Mouse (Mus musculus) lung, postnatal 10 days (tissue): Measurements from ENCODE around the gene Cdiptos.

Experiments used
- DNase-seq: peaks from one replicate; pipeline ENCODE4 v3.0.0; 2021

Gene Cdiptos

GRCm38 (mm10) chr7:127013385-127013784, 37.5 kb upstream of the Cdiptos start:
- no peak for DNase-seq

GRCm38 (mm10) chr7:127012845-127013244, 36.9 kb upstream of the Cdiptos start:
- no peak for DNase-seq

- DNase-seq: no peak
Observed at GRCm38 (mm10) chr7:127012374-127012773, 36.5 kb upstream of the Cdiptos start.

- DNase-seq: no peak
Observed at GRCm38 (mm10) chr7:127011717-127012116, 35.8 kb upstream of the Cdiptos start.

- DNase-seq: no peak
Observed at GRCm38 (mm10) chr7:127011051-127011450, 35.2 kb upstream of the Cdiptos start.

GRCm38 (mm10) chr7:127009307-127010085, 33.6 kb upstream of the Cdiptos start:
- DNase-seq: no peak

- peak; percentile 82 for DNase-seq
Observed at GRCm38 (mm10) chr7:127008239-127009019, 32.5 kb upstream of the Cdiptos start.

GRCm38 (mm10) chr7:127007313-127008024, 31.6 kb upstream of the Cdiptos start:
- DNase-seq: no peak

- no peak for DNase-seq
Observed at GRCm38 (mm10) chr7:127004122-127004875, 28.4 kb upstream of the Cdiptos start.

GRCm38 (mm10) chr7:127003620-127004019, 27.7 kb upstream of the Cdiptos start:
- DNase-seq: no peak

- no peak for DNase-seq
Observed at GRCm38 (mm10) chr7:126999568-126999967, 23.7 kb upstream of the Cdiptos start.

GRCm38 (mm10) chr7:126996449-126996848, 20.6 kb upstream of the Cdiptos start:
- DNase-seq: no peak

GRCm38 (mm10) chr7:126988816-126989215, 12.9 kb upstream of the Cdiptos start:
- DNase-seq: no peak

- DNase-seq: peak; percentile 63
Observed at GRCm38 (mm10) chr7:126986319-126986718, 10.4 kb upstream of the Cdiptos start.

GRCm38 (mm10) chr7:126984667-126985444, 9.0 kb upstream of the Cdiptos start:
- DNase-seq: peak; percentile 67

GRCm38 (mm10) chr7:126983113-126983512, 7.2 kb upstream of the Cdiptos start:
- no peak for DNase-seq

- DNase-seq: no peak
Observed at GRCm38 (mm10) chr7:126982054-126982453, 6.2 kb upstream of the Cdiptos start.

GRCm38 (mm10) chr7:126981601-126982000, 5.7 kb upstream of the Cdiptos start:
- no peak for DNase-seq

- no peak for DNase-seq
Observed at GRCm38 (mm10) chr7:126978841-126979240, 2.9 kb upstream of the Cdiptos start.

- DNase-seq: no peak
Observed at GRCm38 (mm10) chr7:126976878-126977459, 1.1 kb upstream of the Cdiptos start.

- no peak for DNase-seq
Observed at GRCm38 (mm10) chr7:126975893-126975949, 177 bp downstream of the Cdiptos start, which contains the start of gene Cdipt. TSS of gene Cdipt (plus strand) at chr7:126975914.

GRCm38 (mm10) chr7:126975493-126975892, 405 bp downstream of the Cdiptos start:
- DNase-seq: peak; percentile 19
